Mouse (Mus musculus): ENCODE data around the gene Adgrg5. TPM values are rescaled to one million over a fixed set of nuclear protein-coding genes. Genes with fewer than 3 reads are reported as not detected.
A peak's percentile ranks its signal among the peaks of the same experiment; 100 is the strongest.

The Adgrg5 gene
- polyA plus RNA-seq, 1 experiment from 2014 or later, result 0.05 TPM

GRCm38 (mm10) chr8:94903709-94904108 is 19.8 kb upstream of the Adgrg5 start:
- ATAC-seq (ENCODE audit: insufficient number of reproducible peaks, insufficient read depth, low FRiP score, low TSS enrichment), result no peak
- Histone ChIP-seq H3K9me3 (no peaks in the 10 kb centered on the region), H3K27me3 (no peaks in the 10 kb centered on the region), H3K4me1 (peaks cover 19% of the 10 kb centered on the region), H3K27ac (no peak overlapping the region), H3K9ac (no peak overlapping the region), H3K4me3 (no peak overlapping the region), H3K4me2 (replicated peaks) (no peak overlapping the region), H3K36me3 (peaks cover 64% of the 10 kb centered on the region)
- WGBS, result 75% methylated on average over 12 of the region's 12 CpGs

- Histone ChIP-seq H3K9ac (no peak overlapping the region), H3K4me3 (no peak overlapping the region), H3K4me2 (replicated peaks) (no peak overlapping the region), H3K27me3 (no peaks in the 10 kb centered on the region), H3K36me3 (peaks cover 70% of the 10 kb centered on the region), H3K27ac (no peak overlapping the region), H3K4me1 (peaks cover 12% of the 10 kb centered on the region), H3K9me3 (no peaks in the 10 kb centered on the region)
- no peak for ATAC-seq (ENCODE audit: insufficient number of reproducible peaks, insufficient read depth, low FRiP score, low TSS enrichment)
- WGBS, result 80% methylated on average over 12 of the region's 12 CpGs
Measured at GRCm38 (mm10) chr8:94904450-94905175, 18.9 kb upstream of the Adgrg5 start.

- WGBS, result 88% methylated on average over 18 of the region's 18 CpGs
Measured at GRCm38 (mm10) chr8:94907591-94908300, 15.7 kb upstream of the Adgrg5 start.

GRCm38 (mm10) chr8:94908847-94909246 is 14.6 kb upstream of the Adgrg5 start:
- H3K36me3 ChIP-seq, result peaks cover 84% of the 10 kb centered on the region

More at GRCm38 (mm10) chr8:94907591-94908300, 15.7 kb upstream of the Adgrg5 start:
- H3K9ac ChIP-seq, result no peak overlapping the region
- no peak overlapping the region for H3K27ac ChIP-seq
- H3K4me1 ChIP-seq, result peaks cover 3% of the 10 kb centered on the region
- no peaks in the 10 kb centered on the region for H3K9me3 ChIP-seq
- H3K4me3 ChIP-seq, result no peak overlapping the region
- peaks cover 89% of the 10 kb centered on the region for H3K36me3 ChIP-seq
- H3K4me2 ChIP-seq (replicated peaks), result no peak overlapping the region
- no peak for ATAC-seq (ENCODE audit: insufficient number of reproducible peaks, insufficient read depth, low FRiP score, low TSS enrichment)
- H3K27me3 ChIP-seq, result peaks cover 4% of the 10 kb centered on the region

GRCm38 (mm10) chr8:94913061-94913660 is 10.3 kb upstream of the Adgrg5 start:
- H3K36me3 ChIP-seq, result peaks cover 43% of the 10 kb centered on the region
- peak overlapping the region; percentile 44 for H3K9ac ChIP-seq
- H3K27me3 ChIP-seq, result peaks cover 16% of the 10 kb centered on the region
- peak overlapping the region; percentile 78 for H3K4me2 ChIP-seq (replicated peaks)
- H3K9me3 ChIP-seq, result no peaks in the 10 kb centered on the region
- ATAC-seq (ENCODE audit: insufficient number of reproducible peaks, insufficient read depth, low FRiP score, low TSS enrichment), result 0 out of 2 replicates have a peak, but pooled peaks have one; percentile 13
- WGBS, result 6% methylated on average over 76 of the region's 77 CpGs
- H3K4me3 ChIP-seq, result peak overlapping the region; percentile 41
- H3K4me1 ChIP-seq, result peaks cover 44% of the 10 kb centered on the region
- H3K27ac ChIP-seq, result no peak overlapping the region

More at GRCm38 (mm10) chr8:94908847-94909246, 14.6 kb upstream of the Adgrg5 start:
- peaks cover 15% of the 10 kb centered on the region for H3K27me3 ChIP-seq
- H3K27ac ChIP-seq, result no peak overlapping the region
- no peak overlapping the region for H3K4me3 ChIP-seq
- H3K4me1 ChIP-seq, result peaks cover 14% of the 10 kb centered on the region
- H3K9me3 ChIP-seq, result no peaks in the 10 kb centered on the region
- H3K4me2 ChIP-seq (replicated peaks), result no peak overlapping the region
- no peak for ATAC-seq (ENCODE audit: insufficient number of reproducible peaks, insufficient read depth, low FRiP score, low TSS enrichment)
- no peak overlapping the region for H3K9ac ChIP-seq
- WGBS, result 4% methylated on average over 4 of the region's 4 CpGs

GRCm38 (mm10) chr8:94914256-94914655 is 9.2 kb upstream of the Adgrg5 start:
- H3K9me3 ChIP-seq, result no peaks in the 10 kb centered on the region
- H3K4me3 ChIP-seq, result no peak overlapping the region
- no peak for ATAC-seq (ENCODE audit: insufficient number of reproducible peaks, insufficient read depth, low FRiP score, low TSS enrichment)
- H3K9ac ChIP-seq, result no peak overlapping the region
- H3K4me1 ChIP-seq, result peaks cover 44% of the 10 kb centered on the region
- H3K27ac ChIP-seq, result peak overlapping the region; percentile 59; the same call in 1 of the 2 replicates
- peaks cover 16% of the 10 kb centered on the region for H3K27me3 ChIP-seq
- peak overlapping the region; percentile 78 for H3K4me2 ChIP-seq (replicated peaks)
- H3K36me3 ChIP-seq, result peaks cover 37% of the 10 kb centered on the region; the same call in 1 of the 2 replicates
- 77% methylated on average over 6 of the region's 6 CpGs for WGBS

GRCm38 (mm10) chr8:94914701-94915101 is 8.8 kb upstream of the Adgrg5 start:
- ATAC-seq (ENCODE audit: insufficient number of reproducible peaks, insufficient read depth, low FRiP score, low TSS enrichment), result peak; percentile 36; the same call in 1 of the 2 replicates
- H3K9me3 ChIP-seq, result no peaks in the 10 kb centered on the region
- H3K36me3 ChIP-seq, result peaks cover 33% of the 10 kb centered on the region; the same call in 1 of the 2 replicates
- H3K4me1 ChIP-seq, result peaks cover 44% of the 10 kb centered on the region
- H3K4me3 ChIP-seq, result peak overlapping the region; percentile 6; the same call in 1 of the 2 replicates
- peaks cover 16% of the 10 kb centered on the region for H3K27me3 ChIP-seq
- H3K9ac ChIP-seq, result no peak overlapping the region
- H3K27ac ChIP-seq, result peak overlapping the region; percentile 82
- WGBS, result 23% methylated on average over 3 of the region's 3 CpGs
- peak overlapping the region; percentile 78 for H3K4me2 ChIP-seq (replicated peaks)

- peak overlapping the region; percentile 78 for H3K4me2 ChIP-seq (replicated peaks)
- no peaks in the 10 kb centered on the region for H3K9me3 ChIP-seq
- peak overlapping the region; percentile 81 for H3K4me3 ChIP-seq
- peaks cover 16% of the 10 kb centered on the region for H3K27me3 ChIP-seq
- H3K9ac ChIP-seq, result peak overlapping the region; percentile 83
- 0 out of 2 replicates have a peak overlapping the region, but pooled peaks have one; percentile 78 for H3K27ac ChIP-seq
- WGBS, result 40% methylated on average over 9 of the region's 9 CpGs
- no peak for ATAC-seq (ENCODE audit: insufficient number of reproducible peaks, insufficient read depth, low FRiP score, low TSS enrichment)
- H3K4me1 ChIP-seq, result peaks cover 44% of the 10 kb centered on the region
- H3K36me3 ChIP-seq, result peaks cover 19% of the 10 kb centered on the region; the same call in 1 of the 2 replicates
Measured at GRCm38 (mm10) chr8:94916311-94916959, 7.1 kb upstream of the Adgrg5 start.

- Histone ChIP-seq H3K27me3 (peaks cover 16% of the 10 kb centered on the region), H3K4me1 (peaks cover 44% of the 10 kb centered on the region), H3K9me3 (no peaks in the 10 kb centered on the region), H3K36me3 (peaks cover 14% of the 10 kb centered on the region; the same call in 1 of the 2 replicates), H3K4me2 (replicated peaks) (peak overlapping the region; percentile 78), H3K27ac (peak overlapping the region; percentile 78), H3K9ac (peak overlapping the region; percentile 83), H3K4me3 (peak overlapping the region; percentile 81)
- 9% methylated on average over 10 of the region's 10 CpGs for WGBS
- peak; percentile 2; the same call in 1 of the 2 replicates for ATAC-seq (ENCODE audit: insufficient number of reproducible peaks, insufficient read depth, low FRiP score, low TSS enrichment)
Measured at GRCm38 (mm10) chr8:94916960-94917324, 6.6 kb upstream of the Adgrg5 start.

GRCm38 (mm10) chr8:94917352-94917751 is 6.1 kb upstream of the Adgrg5 start:
- H3K9ac ChIP-seq, result peak overlapping the region; percentile 83
- WGBS, result under 1% methylated on average over 27 of the region's 27 CpGs
- peak overlapping the region; percentile 86 for H3K27ac ChIP-seq
- H3K4me3 ChIP-seq, result peak overlapping the region; percentile 81
- peaks cover 10% of the 10 kb centered on the region; the same call in 1 of the 2 replicates for H3K36me3 ChIP-seq
- no peaks in the 10 kb centered on the region for H3K9me3 ChIP-seq
- peak; percentile 89 for ATAC-seq (ENCODE audit: insufficient number of reproducible peaks, insufficient read depth, low FRiP score, low TSS enrichment)
- peaks cover 44% of the 10 kb centered on the region for H3K4me1 ChIP-seq
- peak overlapping the region; percentile 78 for H3K4me2 ChIP-seq (replicated peaks)
- peaks cover 14% of the 10 kb centered on the region for H3K27me3 ChIP-seq
